Comparison of ENCODE assay signal across 8 mouse cellular contexts in genomic region chr5:135465833-135466291, GRCm38 (mm10).
DNase-seq lines count a peak whose midpoint lies in the region; ATAC-seq and TF ChIP-seq lines count a peak whose summit lies in the region.

No protein-coding gene starts in this region.

- TF ChIP-seq POLR2A in cortical plate, adult 2 months (IDR thresholded peaks at IDR 0.05; ENCODE audit: extremely low read depth, insufficient read depth, low read length): 0 out of 2 replicates have a peak, but pooled peaks have one; percentile 28

- H3K36me3 ChIP-seq in liver, embryonic 13.5 days: no peaks in the 10 kb centered on the region

- H3K27ac ChIP-seq in cortical plate, adult 2 months (ENCODE audit: insufficient read depth, low read length): peak overlapping the region; percentile 74
- peak overlapping the region; percentile 47 for H3K27ac ChIP-seq in liver, embryonic 13.5 days

- DNase-seq in cerebellum, adult 11-12 months: peak; percentile 36
- no peak for DNase-seq in cerebellum, postnatal 4 days (ENCODE audit: low spot score in 2 of 2)
- DNase-seq in heart, adult 8-10 months (ENCODE audit: low spot score): peak; percentile 74
- DNase-seq in kidney, adult 9 months: peak; percentile 37
- DNase-seq in liver, embryonic 13.5 days: no peak
- DNase-seq in skeletal muscle tissue, adult 2 months (ENCODE audit: low read depth, low spot score): peak; percentile 51

- H3K9me3 ChIP-seq in liver, embryonic 13.5 days (replicated peaks): no peaks in the 10 kb centered on the region

- 52% methylated on average over 7 of the region's 7 CpGs for WGBS in liver, embryonic 13.5 days (ENCODE audit: insufficient replicate concordance)

- no peak overlapping the region for H3K9ac ChIP-seq in liver, embryonic 13.5 days

- no peak for TF ChIP-seq CTCF in cortical plate, adult 2 months (IDR thresholded peaks at IDR 0.05; ENCODE audit: extremely low read depth, insufficient read depth, low read length)

- H3K4me2 ChIP-seq in liver, embryonic 13.5 days: no peak overlapping the region

- no peaks in the 10 kb centered on the region for H3K27me3 ChIP-seq in liver, embryonic 13.5 days

- no peak overlapping the region for H3K4me3 ChIP-seq in cortical plate, adult 2 months (ENCODE audit: insufficient read depth, low read length)
- no peak overlapping the region for H3K4me3 ChIP-seq in liver, embryonic 13.5 days (replicated peaks)

- ATAC-seq in liver, embryonic 13.5 days (ENCODE audit: low read depth): no peak
- ATAC-seq in monocyte, adult 5-6 weeks (replicated peaks; ENCODE audit: insufficient number of reproducible peaks, low FRiP score, low TSS enrichment, poor library complexity, severe bottlenecking): no peak

- H3K4me1 ChIP-seq in cortical plate, adult 2 months (ENCODE audit: control insufficient read depth, insufficient read depth, low read length): peaks cover 4% of the 10 kb centered on the region
- no peaks in the 10 kb centered on the region for H3K4me1 ChIP-seq in liver, embryonic 13.5 days (replicated peaks)

Comparison
In these comparisons a context has a peak if more than half of its experiments do, and no peak if none do; other contexts are left out.
1. DNase-seq: peak in cerebellum, adult 11-12 months (single experiment), heart, adult 8-10 months (single experiment), kidney, adult 9 months (single experiment) and skeletal muscle tissue, adult 2 months (single experiment); none in cerebellum, postnatal 4 days (0 of 2) and liver, embryonic 13.5 days (single experiment).